Mouse (Mus musculus) layer of hippocampus, adult 8-10 months (tissue): Measurements from ENCODE around the gene Mns1. TPM values are rescaled to one million over a fixed set of nuclear protein-coding genes. Genes with fewer than 3 reads are reported as not detected.
"Not testable (repeated sequence)": the region's sequence is repeated elsewhere in the genome, so short reads cannot be mapped to it uniquely, and the experiment has no call there.

ENCODE experiments used
- DNase-seq, 2 experiments: peaks; one replicate each; pipeline ENCODE4 v3.0.0; 2022; ENCODE audit warnings: low spot score in 2 of 2
- total RNA-seq, 4 experiments: library from RNA; stranded (reverse); gene quantifications; 2 replicates each; pipeline ENCODE4 v1.2.4; 2022

Gene Mns1
- total RNA-seq: 1 to 10 TPM; 1.1 to 2.0 (median 1.6) TPM

DNA sequence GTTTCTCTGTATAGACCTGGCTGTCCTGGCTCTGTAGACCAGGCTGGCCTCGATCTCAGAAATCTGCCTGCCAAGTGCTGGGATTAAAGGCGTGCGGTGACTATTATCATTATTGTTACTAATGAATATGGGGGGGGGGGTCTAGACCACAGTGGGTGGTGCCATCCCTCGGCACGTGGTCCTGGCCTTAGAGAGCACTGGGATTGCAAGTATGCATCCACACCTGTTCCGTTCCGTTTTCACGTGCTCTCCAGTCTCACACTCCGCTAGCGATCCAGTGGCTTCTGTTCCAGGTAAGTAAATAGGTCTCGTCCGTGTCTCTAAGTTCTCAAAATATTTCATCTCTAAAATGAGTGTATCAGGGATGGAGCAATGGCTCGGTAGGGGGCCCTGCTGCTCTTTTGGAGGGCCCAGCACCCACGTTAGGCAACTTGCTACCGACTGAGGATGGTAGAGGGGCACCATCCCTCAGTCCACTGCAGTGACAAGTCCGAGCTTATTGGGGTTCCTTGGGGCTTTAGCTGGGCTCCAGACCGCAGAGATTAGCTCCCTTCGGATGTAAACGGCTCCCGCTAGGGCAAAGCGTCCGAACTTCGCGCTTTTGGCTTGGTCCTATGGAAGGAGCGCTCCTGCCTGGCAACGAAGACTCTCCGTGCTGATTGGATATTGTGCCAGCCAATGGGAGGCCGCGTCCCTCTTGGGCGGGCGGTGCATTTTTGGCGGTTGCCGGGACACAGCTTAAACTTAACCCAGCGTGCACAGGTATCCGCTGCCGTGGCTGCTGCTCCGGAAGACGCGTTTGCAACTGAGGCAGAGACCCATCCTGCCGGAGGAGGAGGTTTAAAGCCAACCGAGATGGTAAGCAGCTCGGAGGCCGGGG, at the start of gene Mns1:
TSS of gene Mns1 (plus strand) at position 190 of the 880 bp plus-strand sequence.
- peak; percentile 86 to 91 for DNase-seq

DNA sequence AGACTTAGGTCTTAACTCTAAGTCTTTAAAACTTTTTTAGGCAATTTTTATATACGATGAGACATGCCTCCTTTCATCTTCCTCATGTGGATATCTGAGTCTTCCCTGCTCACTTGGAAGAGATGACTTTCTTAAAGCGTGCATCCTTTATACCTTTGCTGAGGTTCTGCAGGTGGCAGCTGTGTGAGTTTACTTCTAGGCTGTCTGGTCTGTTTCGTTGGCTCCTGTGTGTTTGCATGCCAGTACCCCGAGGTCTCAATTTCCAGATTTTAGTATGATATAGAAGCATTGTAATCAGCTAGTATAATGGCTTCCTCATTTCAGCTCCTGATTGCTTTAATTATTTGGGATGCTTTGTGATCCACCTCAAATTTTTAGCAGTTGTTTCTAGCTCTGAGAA, 48.9 kb upstream of the Mns1 start:
- DNase-seq: no peak

DNA sequence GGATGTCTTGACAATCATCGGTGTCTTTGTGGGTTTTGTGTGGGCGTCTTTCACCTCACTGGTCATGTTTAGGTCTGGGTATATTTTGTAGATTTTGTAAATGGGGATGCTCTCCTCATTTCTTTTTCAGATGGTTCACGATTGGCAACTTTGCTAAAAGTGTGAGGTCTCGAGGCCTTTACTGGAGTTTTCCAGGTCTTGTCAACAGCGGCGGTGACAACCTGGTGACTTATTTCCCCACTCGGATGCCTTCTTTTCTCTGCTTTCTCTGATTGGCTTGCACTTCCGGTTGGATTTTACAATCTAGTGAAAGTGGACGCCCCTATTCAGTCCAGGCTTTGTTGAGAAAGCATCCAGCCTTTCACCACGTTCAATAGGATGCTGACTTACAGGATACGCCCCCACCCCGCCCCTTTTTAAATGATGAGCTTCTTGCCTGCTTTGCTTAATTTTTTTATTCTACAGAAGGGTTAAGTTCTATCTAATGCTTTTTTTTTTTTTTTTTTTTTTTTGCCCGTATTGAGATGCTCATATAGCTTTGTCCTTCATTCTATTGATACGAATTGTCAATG, 48.3 kb upstream of the Mns1 start:
- DNase-seq: no peak

DNA sequence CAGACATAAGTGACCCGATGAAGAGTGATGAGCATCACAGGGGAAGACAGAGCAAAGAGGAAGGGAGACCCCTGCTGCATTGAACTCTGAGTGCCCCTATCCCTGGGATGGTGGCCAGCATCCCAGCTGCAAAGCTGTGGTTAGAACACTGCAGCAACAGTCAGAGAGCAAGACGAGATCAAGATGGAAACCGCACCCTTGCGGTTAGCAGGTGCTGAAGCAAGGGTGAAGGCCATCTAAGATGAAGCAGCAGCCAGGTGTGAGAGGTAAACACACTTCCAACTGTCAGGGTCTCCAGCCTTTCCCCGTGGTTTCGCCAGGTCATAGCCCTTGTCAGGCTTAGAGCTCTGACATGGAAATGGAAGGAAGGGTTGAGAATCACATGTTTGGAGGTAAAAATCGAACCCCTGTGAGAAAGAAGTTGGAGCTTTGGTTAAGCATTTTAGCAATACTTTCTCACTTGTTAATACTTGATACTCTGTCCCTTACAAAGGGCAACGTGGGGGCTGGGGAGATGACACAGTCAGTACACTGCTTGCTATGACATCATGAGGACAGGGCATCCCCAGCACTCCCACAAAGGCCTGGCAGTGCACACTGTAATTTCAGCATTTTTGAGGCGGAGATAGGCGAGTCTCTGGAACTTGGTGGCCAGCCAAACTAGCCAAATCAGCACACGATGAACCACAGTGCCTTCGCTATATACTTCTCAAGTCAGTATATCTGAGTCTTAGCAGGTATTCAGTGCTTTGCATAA, 47.3 kb upstream of the Mns1 start:
- DNase-seq: no peak

DNA sequence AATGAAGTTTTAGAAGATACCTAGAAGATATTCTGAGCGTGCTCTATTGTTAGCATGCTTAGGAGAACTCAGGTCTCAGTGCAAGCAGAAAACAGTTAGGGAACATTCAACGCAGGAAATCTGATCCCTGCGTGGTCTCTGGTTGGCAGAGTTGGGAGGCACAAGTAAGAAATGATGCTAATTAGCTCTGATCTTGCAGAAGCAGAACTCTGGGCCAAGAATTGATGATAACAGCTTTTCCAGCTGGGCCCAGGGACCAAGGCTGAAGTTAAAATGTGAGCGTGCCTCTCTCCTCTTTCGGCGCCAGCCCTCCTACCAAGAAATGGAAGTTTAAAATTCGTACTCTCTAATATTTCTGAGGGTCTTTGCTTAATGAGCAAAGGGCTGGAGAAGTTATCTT, 45.1 kb upstream of the Mns1 start:
- no peak for DNase-seq

DNA sequence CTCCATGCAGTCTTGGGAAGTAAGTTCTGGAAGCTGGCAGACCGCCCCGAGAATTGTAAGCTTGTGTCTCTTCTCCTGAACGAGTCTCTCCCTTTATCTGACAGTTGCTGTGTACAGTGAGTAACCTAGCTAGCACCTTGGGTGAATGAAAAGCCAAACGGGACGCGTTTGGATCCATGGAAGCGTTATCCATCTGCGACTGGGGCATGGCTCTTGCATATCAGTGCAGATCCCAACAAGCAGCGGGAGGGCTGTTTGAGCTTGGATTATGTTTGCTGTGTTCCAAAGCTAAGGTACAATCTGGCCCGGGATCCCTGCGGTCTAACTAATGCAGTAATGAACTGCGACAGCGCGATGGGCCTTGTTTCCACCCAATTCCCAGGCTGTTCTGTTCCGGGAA, 44.6 kb upstream of the Mns1 start:
- DNase-seq: no peak

DNA sequence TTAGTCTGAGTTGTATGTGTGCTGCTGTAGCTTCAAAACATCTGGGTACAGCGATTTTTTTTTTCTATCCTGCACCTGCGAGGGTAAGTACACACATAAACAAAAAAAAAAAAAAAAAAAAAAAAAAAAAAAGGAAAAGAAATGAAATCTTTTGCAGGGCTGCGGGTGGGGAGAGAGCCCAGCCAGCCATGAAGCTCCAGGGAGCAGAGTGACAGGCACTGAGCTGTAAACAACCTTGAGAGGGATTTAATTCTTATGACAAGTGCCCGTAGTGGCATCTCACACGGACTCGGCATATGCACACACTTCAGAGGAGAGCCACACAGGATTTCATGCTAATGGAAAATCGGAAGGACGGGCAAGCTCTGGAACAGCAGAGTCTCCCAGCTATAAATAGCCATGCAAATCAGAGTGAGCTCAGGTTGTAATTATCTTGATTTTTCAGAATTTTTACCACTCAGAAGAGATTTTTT, 43.9 kb upstream of the Mns1 start:
- DNase-seq: no peak

DNA sequence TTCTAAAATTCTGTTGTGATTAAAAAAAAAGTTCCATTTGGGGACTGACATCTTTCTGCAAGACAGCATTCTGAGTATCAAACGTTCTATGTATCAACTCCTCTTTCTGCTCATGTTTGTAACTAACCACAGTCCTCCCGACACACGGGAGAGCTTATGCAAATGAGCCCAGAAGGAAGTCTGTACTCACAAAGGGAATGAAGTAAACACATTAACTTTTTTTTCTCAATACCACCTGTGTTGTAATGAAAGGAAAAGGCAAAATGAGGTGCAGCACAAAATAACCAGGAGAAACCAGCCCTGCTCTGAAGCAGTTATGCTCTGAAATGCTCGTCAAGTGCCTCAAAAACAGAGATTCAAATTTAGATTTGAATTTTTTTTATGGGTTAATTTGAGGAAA, 37.7 kb upstream of the Mns1 start:
- no peak for DNase-seq

DNA sequence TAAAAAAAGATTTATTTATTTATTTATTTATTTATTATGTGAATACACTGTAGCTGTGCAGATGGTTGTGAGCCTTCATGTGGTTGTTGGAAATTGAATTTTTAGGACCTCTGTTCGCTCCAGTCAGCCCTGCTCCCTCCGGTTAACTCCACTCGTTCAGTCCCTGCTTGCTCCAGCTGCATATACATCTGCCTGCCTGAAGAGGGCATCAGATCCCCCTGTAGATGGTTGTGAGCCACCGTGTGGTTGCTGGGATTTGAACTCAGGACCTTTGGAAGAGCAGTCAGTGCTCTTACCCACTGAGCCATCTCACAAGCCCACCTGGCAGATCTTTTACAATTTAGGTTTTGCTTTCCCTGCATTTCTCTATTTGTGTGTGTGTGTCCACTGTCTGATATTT, 36.0 kb upstream of the Mns1 start:
- DNase-seq: not testable (repeated sequence)

DNA sequence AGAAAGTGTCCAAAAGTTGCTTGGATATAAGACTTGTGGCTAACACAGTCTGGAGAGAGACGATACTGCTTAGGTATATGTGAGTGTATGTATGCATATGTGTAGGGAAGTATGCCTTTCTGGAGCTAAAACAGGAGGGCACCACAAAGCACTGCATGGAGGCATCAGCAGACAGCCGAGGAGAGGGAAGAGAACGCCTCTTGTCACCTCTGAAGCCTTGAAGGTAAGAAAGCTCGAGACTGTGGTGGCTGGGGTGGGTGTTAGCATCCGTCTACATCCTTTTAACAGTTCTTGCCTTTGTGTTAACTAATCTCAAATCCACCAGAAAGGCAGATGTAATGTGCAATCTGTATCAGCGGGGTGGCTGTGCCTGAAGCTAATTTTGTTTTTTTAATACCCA, 34.4 kb upstream of the Mns1 start:
- no peak for DNase-seq

DNA sequence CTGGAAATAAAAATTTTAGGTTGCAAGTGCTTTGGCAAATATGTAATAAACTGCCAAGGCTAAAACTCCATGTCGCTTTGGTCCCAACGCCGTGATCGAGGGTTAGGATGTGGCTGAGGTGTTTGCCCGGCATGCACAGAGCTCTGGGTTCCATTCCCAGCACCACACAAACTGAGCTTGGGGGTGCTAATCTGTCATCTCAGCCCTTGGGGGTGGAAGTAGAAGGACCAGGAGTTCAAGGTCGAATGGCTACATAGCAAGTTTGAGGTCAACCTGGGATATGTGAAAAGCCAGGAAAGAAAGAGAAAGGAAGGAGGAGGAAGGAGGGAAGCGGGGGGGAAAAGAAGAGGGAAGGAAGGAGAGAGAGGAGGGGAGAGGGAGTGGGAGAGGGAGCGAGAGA, 33.4 kb upstream of the Mns1 start:
- no peak for DNase-seq

DNA sequence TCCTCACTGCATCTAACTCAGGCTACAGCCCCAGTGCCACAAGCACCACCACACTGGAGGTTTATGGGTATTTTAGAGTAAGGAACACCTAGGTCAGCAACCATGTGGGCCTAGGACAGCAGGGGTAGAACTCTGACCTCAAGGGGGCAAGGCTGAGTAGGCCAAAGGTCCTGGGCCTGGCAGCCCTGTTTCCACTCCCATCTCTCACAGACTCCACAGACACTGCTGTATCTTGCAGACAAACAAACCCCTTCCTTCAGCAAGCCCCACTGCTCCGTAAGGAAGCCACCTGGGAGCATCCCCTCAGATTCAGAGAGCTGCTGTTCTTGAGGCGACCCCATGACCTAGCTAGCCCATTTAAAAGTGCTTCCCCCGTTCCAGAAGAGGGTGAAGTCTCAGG, 32.9 kb upstream of the Mns1 start:
- no peak for DNase-seq

DNA sequence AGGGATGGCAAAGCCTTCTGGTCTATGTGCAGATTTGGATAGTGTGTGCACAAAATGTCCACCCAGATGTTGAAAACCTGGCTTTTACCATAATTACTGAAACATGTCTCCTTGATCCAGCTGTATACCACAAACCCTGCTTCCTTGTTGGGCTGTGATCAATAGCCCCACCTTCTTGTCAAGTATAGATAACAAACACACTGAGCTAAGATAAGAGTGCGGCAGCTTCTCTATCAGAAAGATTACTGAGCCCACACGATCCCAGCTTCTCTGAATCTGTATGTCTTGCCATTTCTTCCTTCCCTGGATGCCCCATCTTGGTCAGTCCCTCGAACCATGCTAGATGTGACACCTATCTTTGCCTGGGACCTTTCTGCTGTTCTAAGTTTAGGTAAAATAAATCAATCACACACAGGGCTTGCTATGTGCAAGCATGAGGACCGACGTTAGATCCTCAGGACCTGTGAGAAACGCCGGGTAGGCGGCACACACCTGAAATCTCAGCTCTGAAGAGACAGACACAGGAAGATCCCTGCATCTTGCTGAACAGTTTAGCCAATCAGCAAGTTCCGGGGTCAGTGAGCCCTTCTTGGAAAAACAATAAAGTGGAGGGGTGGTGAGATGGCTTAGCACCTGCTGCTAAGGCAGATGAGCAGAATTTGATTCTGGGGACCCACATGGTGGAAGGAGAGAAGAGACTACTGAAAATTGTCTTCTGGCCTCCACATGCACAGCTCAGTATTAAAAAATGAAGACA, 31.8 kb upstream of the Mns1 start:
- DNase-seq: no peak

DNA sequence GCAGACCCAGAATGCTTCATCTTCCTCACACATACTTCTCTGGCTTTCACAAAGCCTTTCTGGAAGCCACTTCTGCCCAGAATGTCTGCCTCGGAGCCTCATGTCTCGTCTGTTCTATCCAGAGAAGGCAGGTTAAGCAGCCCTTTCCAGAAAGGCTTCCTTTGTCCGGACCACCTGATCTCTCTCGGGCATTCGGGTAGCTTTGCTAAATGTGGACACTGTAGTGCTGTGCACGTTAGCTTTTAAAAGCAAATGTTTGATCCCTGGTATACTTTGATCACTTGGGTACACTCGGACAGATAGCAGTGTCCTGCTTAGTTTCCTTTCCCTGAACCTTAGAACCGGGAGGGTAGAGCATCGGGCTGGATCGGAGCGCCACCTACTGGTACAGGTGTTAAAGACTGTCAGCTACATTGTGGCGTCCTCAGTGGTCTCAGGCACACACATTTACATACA, 29.7 kb upstream of the Mns1 start:
- DNase-seq: peak; percentile 56 to 82

DNA sequence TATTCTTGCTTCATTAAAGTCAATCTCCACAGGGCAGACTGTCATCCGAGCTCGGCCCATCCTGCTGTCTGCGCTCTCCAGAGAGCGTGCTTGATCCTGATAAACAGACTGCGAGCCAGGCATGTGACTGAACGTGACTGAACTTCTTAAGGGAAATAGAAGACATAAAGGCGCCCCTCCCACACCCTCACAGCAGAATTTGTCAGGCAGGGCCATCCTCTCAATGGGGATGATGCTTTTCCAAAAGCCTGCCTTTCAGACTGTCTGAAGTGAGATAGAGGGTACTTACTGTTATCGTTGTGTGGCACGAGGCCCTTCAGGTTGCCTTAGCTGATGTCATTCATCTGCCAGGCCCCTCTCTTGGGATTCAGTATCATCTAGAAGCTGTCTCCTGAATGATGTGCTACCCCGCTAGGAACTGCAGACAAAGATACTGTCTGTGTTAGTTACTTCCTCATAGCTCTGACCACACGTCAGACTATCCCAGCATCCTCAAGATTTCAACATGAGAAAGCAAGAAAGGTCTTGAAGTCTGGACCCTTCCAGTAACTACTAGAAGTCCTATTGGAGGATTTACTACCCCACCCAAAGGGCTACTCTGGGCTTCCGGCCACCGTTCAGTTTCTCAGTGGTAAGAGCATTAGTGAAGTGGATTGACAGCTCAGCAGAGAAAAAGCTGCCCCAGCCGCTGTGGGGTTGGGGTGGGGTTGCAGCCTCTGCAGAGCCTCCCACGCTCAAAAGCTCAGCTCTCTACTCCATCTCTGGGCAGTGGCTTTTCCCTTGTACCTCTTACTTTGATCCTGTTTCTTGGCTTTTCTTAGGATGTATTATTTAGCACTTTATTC, 28.2 kb upstream of the Mns1 start:
- DNase-seq: no peak

DNA sequence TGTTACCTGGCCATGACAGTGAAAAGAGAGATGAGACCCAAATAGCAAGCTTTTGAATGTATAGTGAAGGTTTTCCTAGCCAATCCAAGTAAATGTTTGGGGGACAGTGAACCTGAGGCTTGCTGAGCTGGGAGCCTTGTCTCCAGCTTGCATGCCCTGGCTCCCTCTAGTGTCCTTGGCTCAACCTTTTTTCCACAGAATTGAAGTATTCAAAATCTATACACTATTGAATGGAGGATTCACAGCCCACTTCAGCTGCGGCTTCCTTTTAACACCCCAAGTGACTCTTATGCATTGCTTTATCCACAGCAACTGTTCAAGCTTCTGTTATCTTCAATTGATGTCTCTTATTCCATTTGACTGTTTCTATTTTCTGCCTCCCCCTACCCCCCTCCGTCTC, 26.1 kb upstream of the Mns1 start:
- no peak for DNase-seq

DNA sequence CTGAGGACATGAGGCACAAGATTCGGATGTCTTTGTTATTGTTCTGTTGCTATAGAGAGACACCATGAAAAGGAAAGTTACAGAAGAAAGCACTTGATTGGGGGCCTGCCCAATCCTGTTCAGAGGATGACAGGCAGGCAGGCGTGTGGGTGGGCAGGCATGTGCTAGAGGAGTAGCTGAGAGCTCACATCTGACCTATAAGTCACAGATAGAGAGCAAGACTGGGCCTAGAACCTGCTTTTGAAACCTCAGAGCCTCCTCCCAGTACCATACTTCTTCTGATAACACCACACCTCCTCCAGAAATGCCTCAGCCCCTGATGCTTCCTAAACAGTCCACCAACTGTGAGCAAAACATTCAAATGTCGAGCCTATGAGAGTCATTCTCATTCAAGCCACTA, 19.4 kb upstream of the Mns1 start:
- no peak for DNase-seq

DNA sequence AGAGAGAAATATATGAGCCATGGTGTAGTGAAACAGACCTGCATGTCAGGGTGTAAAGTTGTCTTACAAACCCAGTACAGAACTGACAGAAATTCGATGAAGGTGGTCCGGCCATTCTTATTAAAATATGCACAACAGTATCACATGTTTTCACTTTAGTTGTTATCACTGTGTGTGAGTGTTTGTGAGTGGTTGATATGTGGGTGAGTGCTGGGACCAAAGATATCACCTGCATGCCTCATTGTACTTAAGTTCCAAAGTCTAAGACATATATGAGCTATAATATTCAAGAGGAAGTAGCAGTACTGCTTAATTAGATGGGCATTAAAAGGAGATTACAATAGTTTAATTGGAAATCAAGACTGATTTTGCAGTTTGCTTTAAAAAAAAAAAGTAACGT, 17.3 kb upstream of the Mns1 start:
- no peak for DNase-seq

DNA sequence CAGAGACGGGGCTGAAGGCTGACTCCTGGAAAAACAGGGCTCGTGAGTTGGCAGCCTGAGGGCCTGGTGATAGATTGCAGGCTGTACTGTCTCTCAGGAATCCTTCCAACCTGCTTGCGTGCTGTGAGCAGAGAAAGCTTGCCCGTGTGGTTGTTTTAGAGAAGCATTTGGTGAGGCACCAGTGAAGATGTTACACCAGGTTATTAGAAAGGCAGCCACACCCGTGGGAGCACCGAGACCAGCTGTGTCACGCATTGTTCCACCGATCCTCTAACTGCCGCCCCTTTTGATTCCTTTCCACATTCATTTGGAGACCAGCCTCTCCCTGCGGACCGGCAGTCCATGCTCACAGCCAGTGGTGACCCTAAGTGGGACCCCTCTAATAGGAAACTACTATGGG, 15.5 kb upstream of the Mns1 start:
- DNase-seq: no peak

DNA sequence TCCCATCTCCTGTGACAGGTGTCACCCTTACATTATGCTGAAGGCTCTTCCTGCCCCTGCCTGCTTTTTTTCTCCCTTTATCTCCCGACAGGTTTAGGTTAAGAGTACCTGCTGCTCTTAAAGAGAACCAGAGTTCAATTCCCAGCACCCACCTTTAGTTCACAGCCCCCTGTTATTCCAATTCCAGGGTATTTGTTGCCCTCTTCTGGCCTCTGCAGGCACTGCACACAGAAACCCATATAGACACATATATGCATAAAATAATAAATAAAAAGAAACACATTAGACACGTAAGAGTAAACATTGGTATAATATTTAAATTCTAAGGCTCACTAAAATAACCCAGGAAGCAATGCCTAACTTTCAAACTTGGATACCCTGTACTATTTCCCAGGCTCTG, 15.1 kb upstream of the Mns1 start:
- no peak for DNase-seq
